Mouse (Mus musculus) thymus, adult 2 months (tissue): ENCODE measurements at regions not wholly inside any gene's neighbourhood (a gene's known extent, or its start where the extent isn't known, plus 50 kb on each side); places are given as distances from the start of the nearest gene placed in this dataset.

Experiments used
- DNase-seq: peaks from one replicate; pipeline ENCODE4 v3.0.0; 2021
- H3K27ac ChIP-seq: fragments of 200-500 bp; 2 replicates; pipeline ENCODE4 v1.5.1; 2012; ENCODE audit warnings: low read length, control low read depth; ENCODE audit not compliant: control insufficient read depth, insufficient read depth
- H3K27me3 ChIP-seq: fragments of 200-500 bp; 2 replicates; pipeline ENCODE4 v1.6.1; 2012; ENCODE audit warnings: mild to moderate bottlenecking, low read length, moderate library complexity, mixed read lengths; ENCODE audit not compliant: control insufficient read depth, insufficient read depth
- H3K36me3 ChIP-seq: fragments of 200-500 bp; 2 replicates; pipeline ENCODE4 v1.6.1; 2012; ENCODE audit warnings: mild to moderate bottlenecking, low read length, moderate library complexity; ENCODE audit not compliant: control insufficient read depth, insufficient read depth
- H3K4me1 ChIP-seq: fragments of 200-500 bp; replicated peaks from 2 replicates; pipeline ENCODE4 v1.6.1; 2012; ENCODE audit warnings: low read length; ENCODE audit not compliant: control insufficient read depth, insufficient read depth
- H3K4me3 ChIP-seq: fragments of 200-500 bp; 2 replicates; pipeline ENCODE4 v1.5.1; 2012; ENCODE audit warnings: mild to moderate bottlenecking, low read length, control low read depth, moderate library complexity; ENCODE audit not compliant: control insufficient read depth, insufficient read depth
- CTCF ChIP-seq: fragments of 200-500 bp; IDR thresholded peaks from 2 replicates; pipeline ENCODE4 v1.5.1; 2012; ENCODE audit warnings: mild to moderate bottlenecking, control low read depth, low read length, moderate library complexity, borderline replicate concordance; ENCODE audit not compliant: control insufficient read depth, poor library complexity, insufficient read depth; ENCODE audit errors: extremely low read depth
- POLR2A ChIP-seq: fragments of 200-500 bp; IDR thresholded peaks from 2 replicates; pipeline ENCODE4 v1.6.1; 2012; ENCODE audit warnings: mild to moderate bottlenecking, low read length, control low read depth, moderate library complexity; ENCODE audit not compliant: control insufficient read depth, poor library complexity, insufficient read depth; ENCODE audit errors: extremely low read depth
- WGBS: fragments of 180-500 bp; shearing (Covaris S2); methylation state at CpG from one replicate; pipeline ENCODE4 v1.1.7; 2018; 5-methylcytosine and 5-hydroxymethylcytosine counted together

GRCm38 (mm10) chr15:56350903-56351302, 1126.5 kb downstream of the Slc22a22 start:
- no peak overlapping the region for H3K4me3 ChIP-seq
- DNase-seq = no peak
- no peaks in the 10 kb centered on the region for H3K4me1 ChIP-seq
- 80% methylated on average over 5 of the region's 5 CpGs for WGBS
- no peaks in the 10 kb centered on the region for H3K27me3 ChIP-seq
- TF ChIP-seq POLR2A (no peak), CTCF (no peak)
- H3K27ac ChIP-seq = no peak overlapping the region
- H3K36me3 ChIP-seq = no peaks in the 10 kb centered on the region

- Histone ChIP-seq H3K4me3 (no peak overlapping the region), H3K27me3 (no peaks in the 10 kb centered on the region), H3K36me3 (no peaks in the 10 kb centered on the region), H3K27ac (no peak overlapping the region), H3K4me1 (no peaks in the 10 kb centered on the region)
- TF ChIP-seq POLR2A (no peak), CTCF (no peak)
- 78% methylated on average over 2 of the region's 2 CpGs for WGBS
- DNase-seq = no peak
Observed at GRCm38 (mm10) chr15:56346111-56346510, 1131.3 kb downstream of the Slc22a22 start.

- no peak for DNase-seq
- 90% methylated on average over 2 of the region's 2 CpGs for WGBS
- no peaks in the 10 kb centered on the region for H3K27me3 ChIP-seq
- TF ChIP-seq POLR2A (no peak), CTCF (no peak)
- H3K36me3 ChIP-seq = no peaks in the 10 kb centered on the region
- H3K4me3 ChIP-seq = no peak overlapping the region
- H3K4me1 ChIP-seq = no peaks in the 10 kb centered on the region
- no peak overlapping the region for H3K27ac ChIP-seq
Observed at GRCm38 (mm10) chr15:56344973-56345372, 1132.5 kb downstream of the Slc22a22 start.

- no peaks in the 10 kb centered on the region for H3K36me3 ChIP-seq
- WGBS = 73% methylated on average over 4 of the region's 4 CpGs
Observed at GRCm38 (mm10) chr15:56344304-56344932, 1133.0 kb downstream of the Slc22a22 start.

GRCm38 (mm10) chr15:56337879-56338278, 1139.5 kb downstream of the Slc22a22 start:
- WGBS = 52% methylated on average over 5 of the region's 5 CpGs
- no peaks in the 10 kb centered on the region for H3K27me3 ChIP-seq
- H3K4me3 ChIP-seq = no peak overlapping the region
- no peaks in the 10 kb centered on the region for H3K4me1 ChIP-seq
- no peaks in the 10 kb centered on the region for H3K36me3 ChIP-seq
- H3K27ac ChIP-seq = no peak overlapping the region
- no peak for DNase-seq
- TF ChIP-seq POLR2A (no peak), CTCF (no peak)

More at GRCm38 (mm10) chr15:56344304-56344932, 1133.0 kb downstream of the Slc22a22 start:
- no peak for DNase-seq
- Histone ChIP-seq H3K4me1 (no peaks in the 10 kb centered on the region), H3K4me3 (no peak overlapping the region), H3K27me3 (no peaks in the 10 kb centered on the region), H3K27ac (no peak overlapping the region)
- TF ChIP-seq CTCF (no peak), POLR2A (no peak)

- no peak for DNase-seq
- TF ChIP-seq CTCF (no peak), POLR2A (no peak)
- Histone ChIP-seq H3K4me1 (no peaks in the 10 kb centered on the region), H3K27ac (no peak overlapping the region), H3K27me3 (no peaks in the 10 kb centered on the region), H3K36me3 (no peaks in the 10 kb centered on the region), H3K4me3 (no peak overlapping the region)
- 35% methylated on average over 5 of the region's 5 CpGs for WGBS
Observed at GRCm38 (mm10) chr15:56336449-56336848, 1141.0 kb downstream of the Slc22a22 start.

GRCm38 (mm10) chr15:56335011-56335410, 1142.4 kb downstream of the Slc22a22 start:
- 86% methylated on average over 2 of the region's 2 CpGs for WGBS
- H3K4me3 ChIP-seq = no peak overlapping the region
- DNase-seq = no peak

More at GRCm38 (mm10) chr15:56335011-56335410, 1142.4 kb downstream of the Slc22a22 start:
- Histone ChIP-seq H3K4me1 (no peaks in the 10 kb centered on the region), H3K27ac (no peak overlapping the region), H3K36me3 (no peaks in the 10 kb centered on the region), H3K27me3 (no peaks in the 10 kb centered on the region)
- TF ChIP-seq POLR2A (no peak), CTCF (no peak)
